Mouse (Mus musculus): ENCODE measurements around the gene Stard13. TPM values are rescaled to one million over a fixed set of nuclear protein-coding genes. Genes with fewer than 3 reads are reported as not detected.

Stard13 gene
- polyA plus RNA-seq, 1 experiment from 2014 or later: 4.2 TPM

DNA sequence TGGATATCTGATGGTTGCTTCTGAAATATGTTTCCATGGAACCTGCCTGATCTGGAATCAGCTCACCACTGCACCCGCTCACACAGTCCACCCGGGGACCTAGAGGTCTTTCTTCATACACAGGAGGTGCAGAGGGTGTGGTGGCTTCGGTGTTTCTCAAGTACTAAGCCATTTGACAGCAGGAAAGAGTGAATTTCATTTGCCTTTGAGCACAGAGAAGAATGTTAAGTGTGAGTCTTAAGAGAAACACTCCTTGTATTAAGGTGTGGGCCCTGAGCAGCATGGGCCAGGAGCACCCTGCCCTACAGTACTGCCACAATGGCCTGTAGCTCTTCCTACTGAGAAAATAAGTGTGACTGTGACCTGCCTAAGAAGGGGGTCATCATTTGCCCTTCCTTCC, 65.4 kb downstream of the Stard13 start:
- Histone ChIP-seq H3K27ac (replicated peaks) (no peak overlapping the region), H3K36me3 (replicated peaks) (no peaks in the 10 kb centered on the region), H3K27me3 (replicated peaks; ENCODE audit: low read depth, poor library complexity, severe bottlenecking) (no peaks in the 10 kb centered on the region), H3K4me3 (no peak overlapping the region), H3K4me1 (peaks cover 33% of the 10 kb centered on the region), H3K9me3 (no peaks in the 10 kb centered on the region)
- WGBS: 89% methylated on average over 3 of the region's 3 CpGs
- DNase-seq (ENCODE audit: low spot score): no peak

DNA sequence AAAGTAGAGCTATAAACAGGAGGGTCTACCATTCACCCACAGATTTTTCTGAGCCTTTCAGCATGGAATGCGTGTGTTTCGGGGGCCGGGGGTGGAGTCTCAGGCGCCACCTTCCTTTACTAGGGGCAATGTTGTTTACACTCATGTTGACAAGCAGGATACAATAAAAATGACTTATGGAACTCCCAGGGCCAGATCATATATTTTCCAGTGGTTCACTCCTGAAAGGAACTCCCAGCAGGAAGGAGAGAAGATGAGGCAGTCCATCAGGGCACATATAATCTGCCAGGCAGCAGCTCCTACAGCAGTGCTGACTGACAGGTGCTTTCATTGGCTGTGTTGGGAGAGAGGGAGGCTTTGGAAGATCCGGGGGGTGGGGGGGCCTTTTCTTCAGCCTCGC, 66.0 kb downstream of the Stard13 start:
- no peak overlapping the region for H3K4me3 ChIP-seq
- WGBS: 80% methylated on average over 6 of the region's 6 CpGs
- H3K27ac ChIP-seq (replicated peaks): no peak overlapping the region
- no peaks in the 10 kb centered on the region for H3K27me3 ChIP-seq (replicated peaks; ENCODE audit: low read depth, poor library complexity, severe bottlenecking)
- no peak for DNase-seq (ENCODE audit: low spot score)
- peaks cover 33% of the 10 kb centered on the region for H3K4me1 ChIP-seq
- H3K36me3 ChIP-seq (replicated peaks): no peaks in the 10 kb centered on the region
- H3K9me3 ChIP-seq: no peaks in the 10 kb centered on the region

DNA sequence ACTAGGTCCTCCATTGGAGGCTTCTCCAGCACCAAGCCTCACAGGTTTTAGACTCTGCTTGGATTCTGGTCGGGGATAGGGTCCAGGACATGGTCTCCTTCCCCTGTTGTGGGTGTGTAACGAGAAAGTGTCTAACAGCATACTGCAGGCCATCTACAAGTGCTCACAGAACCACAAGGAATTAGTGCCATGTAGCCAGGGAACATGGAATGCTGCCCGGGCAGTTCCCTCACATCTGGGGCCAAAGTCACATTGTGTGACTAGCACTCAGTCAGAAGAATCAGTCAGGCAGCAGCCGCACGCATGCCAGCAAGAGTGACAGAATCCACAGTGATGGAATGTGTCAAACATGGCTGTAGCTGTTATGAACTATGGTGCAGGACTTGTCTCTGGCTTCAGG, 67.4 kb downstream of the Stard13 start:
- H3K27ac ChIP-seq (replicated peaks): no peak overlapping the region
- H3K27me3 ChIP-seq (replicated peaks; ENCODE audit: low read depth, poor library complexity, severe bottlenecking): no peaks in the 10 kb centered on the region
- no peak overlapping the region for H3K4me3 ChIP-seq
- no peak for DNase-seq (ENCODE audit: low spot score)
- H3K9me3 ChIP-seq: no peaks in the 10 kb centered on the region
- peaks cover 33% of the 10 kb centered on the region for H3K4me1 ChIP-seq
- no peaks in the 10 kb centered on the region for H3K36me3 ChIP-seq (replicated peaks)
- 82% methylated on average over 5 of the region's 5 CpGs for WGBS

DNA sequence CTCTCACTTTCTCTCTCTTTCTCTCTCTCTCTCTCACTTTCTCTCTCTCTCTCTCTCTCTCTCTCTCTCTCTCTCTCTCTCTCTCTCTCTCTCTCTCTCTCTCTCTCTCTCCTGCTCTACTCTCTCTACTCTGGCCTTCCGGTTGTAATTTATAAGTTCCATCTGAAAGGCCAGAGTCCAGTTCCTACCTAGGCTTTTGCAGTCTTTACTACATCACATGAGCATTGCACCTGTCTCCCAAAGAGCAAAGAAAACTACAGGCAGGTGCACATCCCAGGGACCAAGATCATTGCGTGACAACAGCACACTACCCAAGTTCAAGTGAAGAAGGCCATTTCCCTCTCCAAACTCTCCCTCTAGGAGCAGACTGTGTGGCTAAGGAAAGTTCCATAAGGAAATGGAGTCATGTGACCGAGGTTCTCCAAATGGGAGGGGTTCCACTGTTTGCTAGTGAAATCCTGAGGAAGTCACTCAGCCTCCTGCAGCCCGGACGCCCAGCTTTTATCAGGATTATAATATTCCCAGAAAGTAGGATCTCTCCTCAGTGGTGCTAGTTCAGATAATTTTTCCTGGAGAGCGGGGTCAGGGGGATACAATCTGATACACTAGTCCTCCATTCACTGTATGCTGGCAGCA, 68.1 kb downstream of the Stard13 start:
- Histone ChIP-seq H3K27ac (replicated peaks) (no peak overlapping the region), H3K4me1 (peaks cover 33% of the 10 kb centered on the region), H3K4me3 (no peak overlapping the region), H3K9me3 (no peaks in the 10 kb centered on the region), H3K36me3 (replicated peaks) (no peaks in the 10 kb centered on the region), H3K27me3 (replicated peaks; ENCODE audit: low read depth, poor library complexity, severe bottlenecking) (no peaks in the 10 kb centered on the region)
- DNase-seq (ENCODE audit: low spot score): no peak
- 88% methylated on average over 6 of the region's 6 CpGs for WGBS

DNA sequence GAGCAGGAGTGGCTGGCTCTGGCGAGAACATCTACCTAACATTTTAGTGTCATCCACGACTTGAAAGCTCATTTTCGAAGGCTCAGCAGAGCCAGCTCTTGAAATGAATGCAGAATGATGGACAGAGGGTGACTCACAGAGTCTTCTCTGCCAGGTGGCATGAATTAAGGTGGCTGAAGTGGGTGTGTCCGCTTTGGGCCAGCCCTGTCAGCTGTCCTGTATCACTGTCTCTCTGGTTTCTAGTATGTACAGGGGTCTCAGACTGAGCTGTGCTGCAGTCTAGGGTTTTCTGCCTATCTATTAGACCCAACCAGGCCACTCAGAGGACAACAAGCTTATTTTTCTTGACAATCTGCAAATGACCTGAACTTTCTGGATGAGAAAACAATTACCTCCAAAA, 68.8 kb downstream of the Stard13 start:
- Histone ChIP-seq H3K4me3 (no peak overlapping the region), H3K36me3 (replicated peaks) (no peaks in the 10 kb centered on the region), H3K4me1 (peaks cover 33% of the 10 kb centered on the region), H3K27me3 (replicated peaks; ENCODE audit: low read depth, poor library complexity, severe bottlenecking) (no peaks in the 10 kb centered on the region), H3K9me3 (no peaks in the 10 kb centered on the region), H3K27ac (replicated peaks) (0 out of 2 replicates have a peak overlapping the region, but pooled peaks have one; percentile 8)
- no peak for DNase-seq (ENCODE audit: low spot score)
- WGBS: 68% methylated on average over 4 of the region's 4 CpGs

DNA sequence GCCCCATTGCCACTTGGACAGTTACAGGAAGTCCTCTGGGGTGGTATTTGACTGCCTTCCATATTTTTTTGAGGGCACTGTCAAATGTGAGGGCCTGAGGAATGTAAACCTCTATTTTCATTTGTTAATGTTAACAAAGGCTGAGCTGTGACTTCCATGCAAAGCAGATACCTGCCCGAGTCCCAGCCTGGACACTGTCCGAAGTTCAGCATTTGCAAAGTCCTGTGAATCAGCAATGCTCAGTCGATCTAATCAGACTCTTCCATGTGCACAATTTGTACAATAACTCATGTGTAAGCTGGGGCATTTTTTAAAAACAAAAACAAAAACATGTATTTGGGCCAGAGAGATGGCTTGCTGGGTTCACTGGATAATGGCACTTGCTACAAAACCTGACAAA, 71.0 kb downstream of the Stard13 start:
- no peak overlapping the region for H3K4me3 ChIP-seq
- peaks cover 27% of the 10 kb centered on the region for H3K4me1 ChIP-seq
- no peaks in the 10 kb centered on the region for H3K9me3 ChIP-seq
- H3K36me3 ChIP-seq (replicated peaks): no peaks in the 10 kb centered on the region
- 90% methylated on average over 3 of the region's 3 CpGs for WGBS
- no peak overlapping the region for H3K27ac ChIP-seq (replicated peaks)
- no peaks in the 10 kb centered on the region for H3K27me3 ChIP-seq (replicated peaks; ENCODE audit: low read depth, poor library complexity, severe bottlenecking)
- DNase-seq (ENCODE audit: low spot score): no peak

DNA sequence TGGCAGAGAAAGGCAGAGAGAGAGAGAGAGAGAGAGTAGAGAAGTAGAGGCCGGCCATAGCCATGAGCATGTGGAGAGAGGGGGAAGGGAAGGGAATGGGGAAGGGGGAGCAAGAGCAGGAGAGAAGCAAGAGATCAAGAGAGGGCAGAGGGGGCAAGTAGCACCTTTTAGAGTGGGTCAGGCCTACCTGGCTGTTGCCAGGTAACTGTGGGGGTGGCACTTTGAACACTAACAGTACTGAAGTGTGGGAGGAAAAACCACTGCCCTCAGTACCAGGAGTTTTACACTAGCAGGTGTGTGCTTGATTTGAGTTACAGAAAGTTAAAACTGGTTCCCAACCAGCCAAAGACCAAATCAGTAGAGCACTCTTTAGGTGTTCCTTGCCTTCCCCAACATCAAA, 78.4 kb downstream of the Stard13 start:
- peaks cover 19% of the 10 kb centered on the region for H3K4me1 ChIP-seq
- WGBS: 75% methylated on average over 1 of the region's 1 CpGs
- no peaks in the 10 kb centered on the region for H3K36me3 ChIP-seq (replicated peaks)
- H3K27ac ChIP-seq (replicated peaks): peak overlapping the region; percentile 52
- no peaks in the 10 kb centered on the region for H3K9me3 ChIP-seq
- no peak overlapping the region for H3K4me3 ChIP-seq
- DNase-seq (ENCODE audit: low spot score): no peak
- H3K27me3 ChIP-seq (replicated peaks; ENCODE audit: low read depth, poor library complexity, severe bottlenecking): no peaks in the 10 kb centered on the region

DNA sequence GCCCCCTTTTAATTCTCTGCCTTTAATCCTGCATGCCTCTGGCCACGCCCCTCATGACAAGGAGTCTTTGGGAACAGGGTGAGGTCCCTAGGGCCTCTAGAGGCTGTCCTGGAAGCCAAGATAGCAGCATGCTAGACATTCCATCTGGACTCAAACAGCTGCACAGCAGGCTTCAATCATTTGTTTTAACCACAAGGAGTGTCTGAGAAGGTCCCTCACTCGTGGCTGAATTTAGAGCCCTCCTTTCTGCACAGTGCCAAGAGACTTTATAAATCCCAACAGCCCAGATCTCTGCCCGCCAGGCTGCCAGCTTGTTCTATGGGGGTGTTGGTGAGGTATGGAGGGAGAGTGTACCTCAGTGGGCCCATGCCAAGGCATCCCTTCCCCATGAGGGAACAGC, 78.9 kb downstream of the Stard13 start:
- WGBS: 33% methylated on average over 3 of the region's 3 CpGs
- no peaks in the 10 kb centered on the region for H3K9me3 ChIP-seq
- H3K36me3 ChIP-seq (replicated peaks): no peaks in the 10 kb centered on the region
- H3K4me1 ChIP-seq: peaks cover 20% of the 10 kb centered on the region
- peak overlapping the region; percentile 52 for H3K27ac ChIP-seq (replicated peaks)
- DNase-seq (ENCODE audit: low spot score): no peak
- H3K27me3 ChIP-seq (replicated peaks; ENCODE audit: low read depth, poor library complexity, severe bottlenecking): no peaks in the 10 kb centered on the region
- no peak overlapping the region for H3K4me3 ChIP-seq

DNA sequence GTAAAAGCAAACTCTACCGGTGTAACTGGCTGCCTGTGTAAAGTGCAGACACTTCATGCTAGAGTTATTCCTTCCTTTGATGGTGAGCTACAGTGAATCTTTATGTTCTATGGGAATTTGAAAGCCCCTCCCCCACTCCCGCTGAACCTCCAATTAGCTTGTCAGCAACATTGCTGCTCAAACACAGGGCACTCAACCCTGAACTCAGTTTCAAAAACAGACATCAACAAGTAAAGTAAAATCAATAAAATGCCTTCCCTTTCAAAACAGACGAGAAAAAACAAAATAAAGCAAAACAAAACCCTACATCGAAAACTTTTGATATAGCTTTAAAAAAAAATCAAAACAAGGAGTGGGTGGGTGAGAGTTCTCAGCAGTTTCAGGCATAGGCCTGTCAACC, 79.6 kb downstream of the Stard13 start:
- 69% methylated on average over 4 of the region's 4 CpGs for WGBS
- no peak overlapping the region for H3K4me3 ChIP-seq
- no peaks in the 10 kb centered on the region for H3K36me3 ChIP-seq (replicated peaks)
- DNase-seq (ENCODE audit: low spot score): peak; percentile 25
- no peak overlapping the region for H3K27ac ChIP-seq (replicated peaks)
- peaks cover 28% of the 10 kb centered on the region for H3K4me1 ChIP-seq
- no peaks in the 10 kb centered on the region for H3K9me3 ChIP-seq
- H3K27me3 ChIP-seq (replicated peaks; ENCODE audit: low read depth, poor library complexity, severe bottlenecking): no peaks in the 10 kb centered on the region

DNA sequence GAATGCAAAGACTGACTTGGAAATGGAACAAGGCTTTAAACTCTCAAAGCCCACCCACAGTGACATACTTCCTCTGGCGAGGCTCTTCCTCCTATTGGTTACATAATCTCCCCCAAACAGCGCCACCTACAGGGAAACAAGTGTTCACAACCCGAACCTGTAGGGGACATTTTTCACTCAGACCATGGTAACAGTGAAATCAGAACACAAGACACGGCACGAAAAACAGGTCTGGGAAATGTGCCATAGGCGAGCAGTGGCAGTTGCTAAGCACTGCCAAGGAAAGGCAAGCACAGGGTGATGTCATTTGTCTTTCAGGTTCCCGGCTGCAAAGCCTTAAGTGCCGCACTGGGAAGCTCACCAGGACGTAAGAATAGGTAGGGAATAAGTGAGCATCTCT, 82.1 kb downstream of the Stard13 start:
- 91% methylated on average over 9 of the region's 9 CpGs for WGBS
- no peak for DNase-seq (ENCODE audit: low spot score)
- Histone ChIP-seq H3K4me3 (no peak overlapping the region), H3K4me1 (peaks cover 29% of the 10 kb centered on the region), H3K9me3 (no peaks in the 10 kb centered on the region), H3K27ac (replicated peaks) (no peak overlapping the region), H3K36me3 (replicated peaks) (no peaks in the 10 kb centered on the region), H3K27me3 (replicated peaks; ENCODE audit: low read depth, poor library complexity, severe bottlenecking) (no peaks in the 10 kb centered on the region)

DNA sequence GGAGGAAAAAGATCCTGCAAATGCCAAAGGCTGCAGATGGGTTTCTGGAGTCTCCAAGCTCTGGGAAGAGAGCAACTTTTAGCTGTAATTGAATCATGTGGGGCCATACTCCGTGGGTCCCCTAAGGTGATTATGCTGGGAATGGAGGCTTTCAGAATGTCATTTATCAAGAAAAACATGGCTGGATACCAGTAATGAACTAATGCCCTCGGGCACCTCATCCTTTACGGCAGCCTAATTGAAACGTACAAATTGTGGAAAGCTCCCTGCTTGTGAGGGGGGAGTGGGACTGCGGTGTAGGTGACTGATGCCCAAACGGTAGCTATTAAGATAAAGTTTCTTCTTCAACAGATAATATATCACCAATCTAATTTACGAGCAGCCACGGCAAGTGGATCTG, 84.1 kb downstream of the Stard13 start:
- no peaks in the 10 kb centered on the region for H3K36me3 ChIP-seq (replicated peaks)
- no peak overlapping the region for H3K4me3 ChIP-seq
- no peak overlapping the region for H3K27ac ChIP-seq (replicated peaks)
- 44% methylated on average over 8 of the region's 8 CpGs for WGBS
- no peak for DNase-seq (ENCODE audit: low spot score)
- H3K27me3 ChIP-seq (replicated peaks; ENCODE audit: low read depth, poor library complexity, severe bottlenecking): no peaks in the 10 kb centered on the region
- no peaks in the 10 kb centered on the region for H3K9me3 ChIP-seq
- peaks cover 23% of the 10 kb centered on the region for H3K4me1 ChIP-seq

DNA sequence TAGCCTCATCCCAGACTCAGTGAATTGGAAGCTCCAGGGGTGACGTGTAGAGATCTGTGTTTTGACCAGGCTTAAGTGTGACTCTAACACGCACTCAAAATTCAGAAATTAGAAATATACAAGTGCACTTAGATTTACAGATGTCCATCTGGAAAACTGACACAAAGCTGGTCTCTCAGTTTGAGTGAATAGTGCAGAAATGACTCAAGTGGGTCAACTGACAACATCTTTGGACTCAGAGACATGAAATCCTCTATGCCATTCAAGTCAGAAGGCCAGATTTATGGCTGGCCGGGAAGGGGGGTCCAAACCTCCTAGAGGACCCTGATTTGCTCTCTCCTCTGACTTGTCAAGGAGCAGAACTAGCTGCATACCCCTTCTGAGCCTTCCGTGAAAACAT, 85.6 kb downstream of the Stard13 start:
- no peak for DNase-seq (ENCODE audit: low spot score)
- Histone ChIP-seq H3K4me1 (peaks cover 22% of the 10 kb centered on the region), H3K27me3 (replicated peaks; ENCODE audit: low read depth, poor library complexity, severe bottlenecking) (no peaks in the 10 kb centered on the region), H3K27ac (replicated peaks) (no peak overlapping the region), H3K4me3 (no peak overlapping the region), H3K36me3 (replicated peaks) (no peaks in the 10 kb centered on the region), H3K9me3 (no peaks in the 10 kb centered on the region)
- 89% methylated on average over 4 of the region's 4 CpGs for WGBS

DNA sequence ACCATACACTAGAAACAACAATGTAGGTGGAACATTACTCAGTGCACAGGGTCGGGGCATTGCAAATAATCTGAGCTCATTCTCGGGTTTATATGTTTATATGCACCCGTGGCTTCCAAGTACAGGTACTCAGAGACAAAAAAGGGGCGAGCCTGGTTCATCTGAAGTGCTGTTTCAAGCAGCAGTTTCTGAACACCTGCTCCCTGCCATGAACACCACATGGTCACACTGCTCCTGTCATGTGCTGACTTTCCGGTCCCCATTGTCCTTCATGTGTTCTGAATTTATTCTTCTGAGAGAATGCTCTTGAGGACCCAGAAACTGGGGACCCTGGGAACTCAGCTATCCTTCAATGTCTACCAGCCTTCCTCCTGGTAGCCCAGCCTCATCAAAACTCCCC, 87.8 kb downstream of the Stard13 start:
- Histone ChIP-seq H3K27ac (replicated peaks) (no peak overlapping the region), H3K27me3 (replicated peaks; ENCODE audit: low read depth, poor library complexity, severe bottlenecking) (no peaks in the 10 kb centered on the region), H3K4me1 (peaks cover 39% of the 10 kb centered on the region), H3K4me3 (no peak overlapping the region), H3K36me3 (replicated peaks) (no peaks in the 10 kb centered on the region), H3K9me3 (no peaks in the 10 kb centered on the region)
- WGBS: 89% methylated on average over 5 of the region's 5 CpGs
- no peak for DNase-seq (ENCODE audit: low spot score)
